ENCODE assay signal across 10 mouse cellular contexts in the genomic region with DNA sequence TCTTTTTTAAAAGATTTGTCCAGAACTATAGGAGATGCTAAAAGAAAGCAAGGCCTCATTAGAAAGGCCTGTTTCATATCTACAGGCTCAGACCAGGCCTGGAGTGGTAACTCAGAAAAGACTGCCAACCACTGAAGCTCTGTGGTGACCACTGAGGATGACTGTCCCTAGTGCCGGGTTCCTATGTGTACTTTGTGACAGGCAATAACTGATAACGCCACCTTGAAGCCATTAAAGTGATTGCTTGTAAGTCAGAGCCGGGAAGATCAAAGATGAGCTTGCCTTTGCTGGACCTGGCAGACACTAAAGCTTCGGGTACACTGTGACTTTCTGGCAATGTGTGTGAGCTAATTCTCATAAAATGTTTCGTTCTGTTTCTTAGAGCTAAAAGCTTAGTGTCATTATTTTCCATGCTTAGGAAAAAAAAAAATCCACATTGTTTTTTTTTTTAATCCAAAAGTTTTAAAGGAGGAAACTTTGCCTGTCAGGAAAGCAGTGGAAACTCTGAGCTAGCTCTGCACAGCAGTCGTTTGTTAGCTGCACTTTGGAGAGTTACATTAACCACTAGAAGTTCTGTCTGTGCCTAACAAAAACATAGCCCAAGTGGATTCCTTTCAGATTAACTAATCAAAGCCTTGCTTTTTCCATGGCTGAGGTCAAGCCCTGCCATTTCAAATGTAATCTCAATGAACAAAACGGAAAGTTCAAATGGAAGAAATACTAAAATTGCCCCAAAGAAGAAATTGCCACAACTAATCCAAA. TPM values are rescaled to one million over a fixed set of nuclear protein-coding genes. Genes with fewer than 3 reads are reported as not detected.
DNase-seq lines count a peak whose midpoint lies in the region; ATAC-seq and TF ChIP-seq lines count a peak whose summit lies in the region.
"Had no signal": no experiment of that assay in that cellular context is flagged by ENCODE, and none has a peak within 500 bp of the region (broad histone marks: within the 10 kb centered on the region; RNA-seq: fewer than 3 reads in every experiment).

No protein-coding gene starts in this region.

- intact Hi-C loops in left cerebral cortex, postnatal 25 days (cut with DNase I) = loop anchor here (10.0 kb wide), 1 partner anchor 449 kb away; no protein-coding TSS in a partner anchor

- H3K4me1 ChIP-seq in lung, embryonic 14.5 days (ENCODE audit: insufficient read depth) = no peaks in the 10 kb centered on the region
- H3K4me1 ChIP-seq in heart, embryonic 16.5 days (ENCODE audit: control insufficient read depth, insufficient read depth, low read length) = no peaks in the 10 kb centered on the region
- H3K4me1 ChIP-seq in neural tube, embryonic 15.5 days = no peaks in the 10 kb centered on the region

- WGBS in lung, embryonic 14.5 days = 8% methylated on average over 7 of the region's 7 CpGs
- WGBS in heart, embryonic 16.5 days = 21% methylated on average over 7 of the region's 7 CpGs
- WGBS in neural tube, embryonic 15.5 days = 38% methylated on average over 7 of the region's 7 CpGs

- H3K9me3 ChIP-seq in lung, embryonic 14.5 days (ENCODE audit: low read depth, low read length) = no peaks in the 10 kb centered on the region
- H3K9me3 ChIP-seq in heart, embryonic 16.5 days (replicated peaks; ENCODE audit: control insufficient read depth, low read length) = no peaks in the 10 kb centered on the region
- no peaks in the 10 kb centered on the region for H3K9me3 ChIP-seq in neural tube, embryonic 15.5 days (replicated peaks)

- ATAC-seq in lung, embryonic 14.5 days (ENCODE audit: insufficient read depth) = no peak
- no peak for ATAC-seq in heart, embryonic 16.5 days (replicated peaks; ENCODE audit: extremely low read depth, insufficient read depth, low FRiP score)
- no peak for ATAC-seq in neural tube, embryonic 15.5 days (ENCODE audit: low FRiP score)

- H3K4me2 ChIP-seq in lung, embryonic 14.5 days = peak overlapping the region; percentile 58
- H3K4me2 ChIP-seq in heart, embryonic 16.5 days (ENCODE audit: low read depth, low read length) = peak overlapping the region; percentile 38
- peak overlapping the region; percentile 11; the same call in 1 of the 2 replicates for H3K4me2 ChIP-seq in neural tube, embryonic 15.5 days

- no peaks in the 10 kb centered on the region for H3K27me3 ChIP-seq in lung, embryonic 14.5 days (ENCODE audit: insufficient read depth, low read length)
- H3K27me3 ChIP-seq in heart, embryonic 16.5 days (ENCODE audit: control insufficient read depth, insufficient read depth, low read length) = no peaks in the 10 kb centered on the region
- H3K27me3 ChIP-seq in neural tube, embryonic 15.5 days (replicated peaks) = no peaks in the 10 kb centered on the region

- TF ChIP-seq CTCF in lung, embryonic 14.5 days (IDR thresholded peaks at IDR 0.05; ENCODE audit: low read depth) = no peak

- H3K27ac ChIP-seq in lung, embryonic 14.5 days (ENCODE audit: low read depth) = peak overlapping the region; percentile 65
- peak overlapping the region; percentile 19; the same call in 1 of the 2 replicates for H3K27ac ChIP-seq in heart, embryonic 16.5 days (ENCODE audit: low read length)
- no peak overlapping the region for H3K27ac ChIP-seq in neural tube, embryonic 15.5 days (replicated peaks)

- H3K9ac ChIP-seq in lung, embryonic 14.5 days = peak overlapping the region; percentile 34
- no peak overlapping the region for H3K9ac ChIP-seq in heart, embryonic 16.5 days (ENCODE audit: low read length)
- H3K9ac ChIP-seq in neural tube, embryonic 15.5 days (replicated peaks) = no peak overlapping the region

- peak; percentile 13 to 40 for DNase-seq in adrenal gland, adult (ENCODE audit: inconsistent age in 2 of 2, low spot score in 1 of 2)
- no peak for DNase-seq in adrenal gland, postnatal 25 days
- peak; percentile 32 for DNase-seq in lung, embryonic 14.5 days
- no peak for DNase-seq in lung, postnatal 4 days
- no peak for DNase-seq in left cerebral cortex, adult 8-10 months (ENCODE audit: low spot score in 2 of 2)
- no peak for DNase-seq in left cerebral cortex, postnatal 25 days (ENCODE audit: low spot score in 2 of 2)

- peak overlapping the region; percentile 25 for H3K4me3 ChIP-seq in lung, embryonic 14.5 days (ENCODE audit: low read depth, low read length)
- peak overlapping the region; percentile 20; the same call in 1 of the 2 replicates for H3K4me3 ChIP-seq in heart, embryonic 16.5 days (ENCODE audit: low read length)
- no peak overlapping the region for H3K4me3 ChIP-seq in neural tube, embryonic 15.5 days (replicated peaks)

- peaks cover 8% of the 10 kb centered on the region for H3K36me3 ChIP-seq in lung, embryonic 14.5 days (ENCODE audit: insufficient read depth)
- no peaks in the 10 kb centered on the region for H3K36me3 ChIP-seq in heart, embryonic 16.5 days (ENCODE audit: control insufficient read depth, insufficient read depth)
- H3K36me3 ChIP-seq in neural tube, embryonic 15.5 days = no peaks in the 10 kb centered on the region

RNA-seq across cellular contexts. Expression of a gene that starts 4.6 kb away (rescaled TPM):
- 100 and 198 TPM in 2 replicates for total RNA-seq in adrenal gland, postnatal 25 days (2021)
- 1,504 and 1,512 TPM in 2 replicates for polyA plus RNA-seq in lung, embryonic 14.5 days (2014; fragmentation: Nextera tagmentation; extraction: Ambion mirVana)
- 920 and 1,120 TPM in 2 replicates for polyA plus RNA-seq in heart, embryonic 16.5 days (2015; fragmentation: Nextera tagmentation; extraction: Ambion mirVana)
- 346 and 516 TPM in 2 replicates for polyA plus RNA-seq in neural tube, embryonic 15.5 days (2015; fragmentation: Nextera tagmentation; extraction: Ambion mirVana)
- total RNA-seq in left cerebral cortex, adult 8-10 months (2022) = 1 to 10 TPM; 3.5 to 5.2 (median 4.8) TPM
- 10 to 100 TPM; 12.7 to 16.5 TPM for total RNA-seq in left cerebral cortex, postnatal 25 days (2021)
- total RNA-seq: megakaryocyte progenitor cell, adult 5-6 weeks; MEL had no signal

Comparison
In these comparisons a context has a peak if more than half of its experiments do, and no peak if none do; other contexts are left out.
1. DNase-seq: peak in adrenal gland, adult (2 of 2) and lung, embryonic 14.5 days (single experiment); none in adrenal gland, postnatal 25 days (single experiment), lung, postnatal 4 days (0 of 2), left cerebral cortex, adult 8-10 months (0 of 2) and left cerebral cortex, postnatal 25 days (0 of 2).
2. Peak in every context shown above with its lines, with median percentiles within 50 percentile points of each other: H3K4me2 ChIP-seq.